Mouse (Mus musculus) monocyte, adult 2 months (primary cell): ENCODE data around the gene Cdkn1c.

Source experiments
- DNase-seq, 2 experiments: peaks; one replicate each; pipeline ENCODE4 v3.0.0; 2022; ENCODE audit warnings: low spot score in 2 of 2, low read depth in 1 of 2

Gene Cdkn1c

GRCm38 (mm10) chr7:143437894-143438581, 22.8 kb downstream of the Cdkn1c start:
- no peak for DNase-seq

GRCm38 (mm10) chr7:143437231-143437893, 23.5 kb downstream of the Cdkn1c start:
- DNase-seq: no peak

- DNase-seq: no peak
These were observed 27.5 kb downstream of the Cdkn1c start for GRCm38 (mm10) chr7:143433331-143433730.

- DNase-seq: no peak
These were observed 28.2 kb downstream of the Cdkn1c start for GRCm38 (mm10) chr7:143432631-143433030.

- no peak for DNase-seq
These were observed 31.9 kb downstream of the Cdkn1c start for GRCm38 (mm10) chr7:143428814-143429499.

- DNase-seq: no peak
These were observed 32.6 kb downstream of the Cdkn1c start for GRCm38 (mm10) chr7:143428142-143428813.

- DNase-seq: no peak
These were observed 41.2 kb downstream of the Cdkn1c start for GRCm38 (mm10) chr7:143419585-143420160.

- no peak for DNase-seq
These were observed 43.0 kb downstream of the Cdkn1c start for GRCm38 (mm10) chr7:143417875-143418274.

GRCm38 (mm10) chr7:143416406-143416805, 44.4 kb downstream of the Cdkn1c start:
- no peak for DNase-seq

GRCm38 (mm10) chr7:143415070-143415469, 45.8 kb downstream of the Cdkn1c start:
- DNase-seq: no peak

GRCm38 (mm10) chr7:143412606-143413005, 48.2 kb downstream of the Cdkn1c start:
- DNase-seq: no peak

- DNase-seq: no peak
These were observed 52.2 kb downstream of the Cdkn1c start for GRCm38 (mm10) chr7:143408615-143409021.
